Mouse (Mus musculus) hindbrain, embryonic 11.5 days (tissue): ENCODE data around the gene Pgap2. TPM values are rescaled to one million over a fixed set of nuclear protein-coding genes. Genes with fewer than 3 reads are reported as not detected.
A peak's percentile ranks its signal among the peaks of the same experiment; 100 is the strongest.
"Not testable (repeated sequence)": the region's sequence is repeated elsewhere in the genome, so short reads cannot be mapped to it uniquely, and the experiment has no call there.

Experiments
- ATAC-seq: fragments of 200-750 bp; cut with Nextera tagmentation; 2 replicates; pipeline ENCODE4 v1.8.0; 2017; ENCODE audit warnings: mild to moderate bottlenecking, moderate TSS enrichment, moderate library complexity; ENCODE audit not compliant: low FRiP score
- DNase-seq: peaks from one replicate; pipeline ENCODE4 v3.0.0-alpha.2; 2015; ENCODE audit warnings: low spot score
- H3K27ac ChIP-seq: fragments of 300-500 bp; sonication (generic); 2 replicates; pipeline ENCODE4 v1.5.1; 2014; ENCODE audit warnings: mild to moderate bottlenecking, low read depth, low read length
- H3K27me3 ChIP-seq: fragments of 300-500 bp; sonication (generic); 2 replicates; pipeline ENCODE4 v1.6.1; 2014; ENCODE audit warnings: mild to moderate bottlenecking, low read length, moderate library complexity, mixed read lengths; ENCODE audit not compliant: control insufficient read depth, insufficient read depth
- H3K36me3 ChIP-seq: fragments of 300-500 bp; sonication (generic); 2 replicates; pipeline ENCODE4 v1.6.1; 2014; ENCODE audit warnings: mild to moderate bottlenecking, low read length, moderate library complexity, mixed read lengths; ENCODE audit not compliant: control insufficient read depth, insufficient read depth
- H3K4me1 ChIP-seq: fragments of 300-500 bp; sonication (generic); replicated peaks from 2 replicates; pipeline ENCODE4 v1.6.1; 2014; ENCODE audit warnings: low read length, mixed read lengths; ENCODE audit not compliant: control insufficient read depth, insufficient read depth
- H3K4me2 ChIP-seq: fragments of 300-500 bp; sonication (generic); replicated peaks from 2 replicates; pipeline ENCODE4 v1.6.1; 2014; ENCODE audit warnings: mild to moderate bottlenecking, low read depth, low read length
- H3K4me3 ChIP-seq: fragments of 300-500 bp; sonication (generic); 2 replicates; pipeline ENCODE4 v1.5.1; 2014; ENCODE audit warnings: low read depth, low read length
- H3K9ac ChIP-seq: fragments of 300-500 bp; sonication (generic); 2 replicates; pipeline ENCODE4 v1.6.1; 2014; ENCODE audit warnings: low read depth, low read length
- H3K9me3 ChIP-seq: fragments of 300-500 bp; sonication (generic); 2 replicates; pipeline ENCODE4 v1.6.1; 2016; ENCODE audit warnings: low read length; ENCODE audit not compliant: control insufficient read depth
- WGBS: fragments of 180-500 bp; shearing (Covaris S2); extraction: QIAGEN DNeasy Blood & Tissue Kit; methylation state at CpG from one replicate; pipeline ENCODE4 v1.1.7; 2014; 5-methylcytosine and 5-hydroxymethylcytosine counted together
- polyA plus RNA-seq: library from polyadenylated mRNA; unstranded; fragments of >200 nt; fragmentation: Nextera tagmentation; extraction: Ambion mirVana; gene quantifications from 2 replicates; pipeline ENCODE4 v1.2.1, GENCODE M21; 2014

The Pgap2 gene
- polyA plus RNA-seq, 1 experiment from 2014 or later: 47.4 TPM

DNA sequence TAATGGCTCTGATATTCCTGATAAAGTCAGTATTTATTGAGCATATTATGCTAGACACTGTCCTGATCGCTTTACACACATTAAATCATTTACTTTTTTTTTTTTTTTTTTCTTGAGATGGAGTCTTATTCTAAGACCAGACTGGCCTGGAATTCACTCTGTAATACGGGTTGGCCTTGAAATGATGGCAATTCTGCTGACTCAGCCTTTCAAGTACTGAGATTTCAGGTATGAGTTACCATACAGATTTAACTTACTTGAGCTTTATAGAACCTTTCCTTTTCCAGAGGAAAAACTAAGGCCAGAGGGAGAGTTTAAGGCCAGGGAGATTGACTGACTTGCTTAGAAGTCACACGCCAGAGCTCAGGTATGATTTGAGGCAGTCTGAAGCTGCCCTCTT is 46.6 kb downstream of the Pgap2 start:
- Histone ChIP-seq H3K27ac (no peak overlapping the region), H3K4me2 (no peak overlapping the region), H3K9me3 (no peaks in the 10 kb centered on the region), H3K27me3 (no peaks in the 10 kb centered on the region), H3K4me3 (no peak overlapping the region), H3K9ac (no peak overlapping the region), H3K36me3 (no peaks in the 10 kb centered on the region), H3K4me1 (no peaks in the 10 kb centered on the region)
- 84% methylated on average over 3 of the region's 3 CpGs for WGBS
- ATAC-seq: no peak
- no peak for DNase-seq

DNA sequence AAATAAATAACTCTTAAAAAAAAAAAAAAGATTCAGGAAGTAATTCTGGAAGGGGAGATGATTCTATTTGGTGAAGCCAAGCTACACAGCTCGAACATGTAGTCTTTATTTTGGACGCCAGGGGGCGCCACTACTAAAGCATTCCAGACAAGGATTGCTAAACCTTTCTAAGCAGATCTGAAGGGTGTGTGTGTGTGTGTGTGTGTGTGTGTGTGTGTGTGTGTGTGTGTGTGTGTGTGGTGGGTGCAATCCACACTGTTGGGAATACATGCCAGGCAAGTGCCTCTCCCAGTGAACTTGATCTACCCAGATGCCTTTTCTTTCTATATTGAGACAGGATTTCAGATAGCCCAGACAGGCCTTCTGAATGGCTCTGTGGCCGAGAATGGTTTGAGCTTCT is 48.2 kb downstream of the Pgap2 start:
- peak; percentile 78 for ATAC-seq
- Histone ChIP-seq H3K9me3 (no peaks in the 10 kb centered on the region), H3K4me2 (no peak overlapping the region), H3K4me1 (no peaks in the 10 kb centered on the region), H3K27me3 (no peaks in the 10 kb centered on the region), H3K4me3 (no peak overlapping the region), H3K9ac (no peak overlapping the region), H3K36me3 (no peaks in the 10 kb centered on the region), H3K27ac (no peak overlapping the region)
- 23% methylated on average over 4 of the region's 4 CpGs for WGBS
- DNase-seq: peak; percentile 87

DNA sequence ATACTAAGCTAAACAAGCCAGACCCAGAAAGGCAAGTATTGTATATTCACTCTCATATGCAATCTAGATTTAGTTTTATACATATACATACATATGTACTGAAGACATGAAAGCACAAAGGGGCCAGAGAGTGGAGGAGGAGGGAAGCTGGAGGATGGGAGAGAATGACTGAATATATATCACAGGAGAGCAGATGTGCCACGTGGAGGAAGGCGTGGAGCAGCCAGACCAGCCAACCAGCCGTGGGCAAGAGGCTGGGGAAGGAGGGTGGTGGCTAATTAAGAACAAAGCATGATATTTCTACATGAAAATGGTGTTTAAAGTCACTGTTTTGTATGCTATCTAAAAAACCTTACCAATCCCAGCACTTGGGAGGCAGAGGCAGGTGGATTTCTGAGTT is 48.7 kb downstream of the Pgap2 start:
- DNase-seq (no peak), ATAC-seq (no peak)
- Histone ChIP-seq H3K36me3 (no peaks in the 10 kb centered on the region), H3K27ac (no peak overlapping the region), H3K4me2 (no peak overlapping the region), H3K9me3 (no peaks in the 10 kb centered on the region), H3K9ac (no peak overlapping the region), H3K27me3 (no peaks in the 10 kb centered on the region), H3K4me1 (no peaks in the 10 kb centered on the region), H3K4me3 (no peak overlapping the region)
- WGBS: 79% methylated on average over 3 of the region's 3 CpGs

DNA sequence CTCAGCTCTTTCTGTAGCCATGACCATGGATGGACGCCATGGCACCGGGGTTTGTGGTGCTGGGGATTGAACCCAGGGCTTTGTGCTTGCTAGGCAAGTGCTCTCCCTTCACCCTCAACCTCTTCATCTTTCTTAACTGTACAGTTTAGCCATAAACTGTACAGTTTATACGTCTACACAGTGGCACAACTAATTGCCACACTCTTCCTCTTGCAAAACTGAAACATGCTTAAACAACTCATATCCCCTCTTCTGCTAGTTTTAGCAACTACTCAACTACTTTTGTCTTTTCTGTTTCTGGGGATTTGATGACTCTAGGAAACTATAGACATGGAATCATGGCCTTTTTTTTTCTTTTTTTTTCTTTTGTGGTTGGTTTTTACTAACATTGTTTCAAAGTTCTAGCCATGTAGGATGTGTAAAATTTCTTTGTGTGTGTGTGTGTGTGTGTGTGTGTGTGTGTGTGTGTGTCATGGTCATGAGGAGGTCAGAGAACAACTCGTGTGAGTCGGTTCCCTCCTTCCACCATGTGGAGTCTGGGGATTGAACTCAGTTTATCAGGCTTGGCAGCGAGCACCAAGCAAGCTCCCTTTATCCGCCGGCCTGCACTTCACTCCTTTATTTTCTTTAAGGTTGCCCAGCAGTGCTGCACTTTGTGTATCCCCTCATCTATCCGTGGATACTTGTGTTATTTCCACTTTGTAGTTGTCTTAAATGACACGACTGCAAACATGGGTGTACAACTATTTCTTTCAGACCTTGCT is 49.9 kb downstream of the Pgap2 start:
- DNase-seq (no peak), ATAC-seq (no peak)
- Histone ChIP-seq H3K27ac (no peak overlapping the region), H3K4me2 (no peak overlapping the region), H3K4me1 (no peaks in the 10 kb centered on the region), H3K4me3 (no peak overlapping the region), H3K36me3 (no peaks in the 10 kb centered on the region), H3K9me3 (no peaks in the 10 kb centered on the region), H3K27me3 (no peaks in the 10 kb centered on the region), H3K9ac (no peak overlapping the region)
- WGBS: 88% methylated on average over 10 of the region's 10 CpGs

DNA sequence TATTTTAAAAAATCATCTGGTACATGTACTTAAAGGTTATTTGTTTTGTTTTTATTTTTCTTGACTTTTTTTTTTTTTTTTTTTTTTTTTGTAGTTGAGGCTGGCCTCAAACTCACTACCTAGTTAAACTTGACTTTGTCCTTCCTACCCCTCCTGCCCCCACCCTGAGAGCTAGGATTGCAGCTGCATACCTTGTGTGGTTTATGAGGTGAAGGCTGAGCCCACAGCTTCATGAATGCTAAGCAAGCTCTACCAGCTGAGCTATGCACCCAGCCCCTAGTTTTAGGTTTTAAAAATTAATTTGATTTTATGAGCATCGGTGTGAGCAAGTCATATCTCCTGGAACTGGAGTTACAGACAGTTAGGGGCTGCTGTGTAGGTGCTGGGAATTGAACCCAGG is 50.5 kb downstream of the Pgap2 start:
- Histone ChIP-seq H3K36me3 (no peaks in the 10 kb centered on the region), H3K9me3 (no peaks in the 10 kb centered on the region), H3K4me3 (no peak overlapping the region), H3K27ac (no peak overlapping the region), H3K4me2 (no peak overlapping the region), H3K4me1 (no peaks in the 10 kb centered on the region), H3K27me3 (no peaks in the 10 kb centered on the region), H3K9ac (no peak overlapping the region)
- WGBS: 88% methylated on average over 1 of the region's 1 CpGs
- no peak for ATAC-seq
- DNase-seq: no peak

DNA sequence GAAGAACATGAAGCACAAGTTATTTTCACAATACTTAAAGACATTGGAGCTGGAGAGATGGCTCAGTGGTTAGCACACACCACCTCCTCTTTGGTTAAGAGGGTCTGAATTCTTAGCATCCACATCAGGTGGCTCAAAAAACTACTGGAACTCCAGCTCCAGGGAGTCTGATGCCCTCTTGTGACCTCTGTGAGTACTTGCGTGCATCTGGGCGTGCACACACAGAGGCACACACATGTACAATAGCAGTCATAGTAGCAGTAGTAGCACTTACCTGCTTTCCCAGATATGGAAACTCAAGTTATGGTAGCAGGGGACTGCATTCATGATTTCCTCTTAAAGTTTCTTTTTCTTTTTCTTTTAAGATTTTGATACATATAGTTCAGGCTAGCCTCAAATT is 53.0 kb downstream of the Pgap2 start:
- H3K27me3 ChIP-seq: no peaks in the 10 kb centered on the region
- H3K4me2 ChIP-seq: no peak overlapping the region
- 81% methylated on average over 2 of the region's 2 CpGs for WGBS
- no peak overlapping the region for H3K4me3 ChIP-seq
- H3K4me1 ChIP-seq: no peaks in the 10 kb centered on the region
- DNase-seq (no peak), ATAC-seq (no peak)
- H3K9ac ChIP-seq: no peak overlapping the region
- H3K27ac ChIP-seq: no peak overlapping the region
- no peaks in the 10 kb centered on the region for H3K9me3 ChIP-seq
- H3K36me3 ChIP-seq: no peaks in the 10 kb centered on the region

DNA sequence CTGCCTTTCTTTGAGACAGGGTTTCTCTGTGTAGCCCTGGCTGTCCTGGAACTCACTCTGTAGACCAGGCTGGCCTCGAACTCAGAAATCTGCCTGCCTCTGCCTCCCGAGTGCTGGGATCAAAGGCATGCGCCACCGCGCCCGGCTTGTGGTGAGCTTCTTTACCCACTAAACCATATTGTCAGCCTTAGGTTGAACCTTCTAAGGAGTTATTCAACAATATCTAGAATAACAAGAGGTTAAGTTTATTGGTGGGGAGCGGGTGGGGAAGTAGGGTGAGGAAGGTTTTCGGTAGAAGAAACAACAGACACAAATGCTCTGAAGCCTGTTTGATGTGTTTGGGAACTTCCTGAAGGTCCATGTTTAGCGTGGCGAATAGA is 56.0 kb downstream of the Pgap2 start:
- 95% methylated on average over 9 of the region's 10 CpGs for WGBS
- not testable (repeated sequence) for H3K27ac ChIP-seq, DNase-seq, H3K4me3 ChIP-seq, H3K27me3 ChIP-seq, H3K36me3 ChIP-seq, H3K9ac ChIP-seq, H3K9me3 ChIP-seq, ATAC-seq, H3K4me1 ChIP-seq, H3K4me2 ChIP-seq

DNA sequence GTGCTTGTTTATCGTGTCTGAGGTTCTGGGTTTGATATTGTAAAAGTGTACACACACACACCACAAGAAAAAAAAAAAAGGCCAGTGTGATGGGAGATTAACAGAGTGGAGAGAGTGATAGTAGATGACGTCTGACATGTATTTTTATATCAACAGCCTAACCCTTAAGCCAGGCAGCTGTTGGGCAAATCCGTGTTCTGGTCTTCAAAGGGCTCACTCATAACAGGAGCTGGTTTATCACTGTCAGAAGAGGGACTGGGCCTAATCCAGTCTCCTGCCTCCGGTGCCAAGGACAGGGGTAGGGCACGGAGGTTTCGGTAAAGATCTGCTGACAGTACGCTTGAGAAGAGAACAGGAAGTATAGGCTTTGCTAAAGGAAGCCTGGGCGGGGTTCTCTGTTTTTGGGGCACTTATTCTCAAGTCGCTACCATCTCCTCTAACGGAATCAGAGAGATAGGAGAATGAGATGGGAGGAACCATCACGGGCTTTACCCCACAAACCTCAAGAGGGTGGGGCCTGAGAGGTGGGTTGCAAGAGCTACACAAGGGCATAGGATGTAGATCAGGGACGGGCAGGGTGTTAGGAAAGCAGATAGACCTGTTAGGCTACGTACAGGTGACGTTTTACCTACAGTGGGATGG is 56.5 kb downstream of the Pgap2 start:
- Histone ChIP-seq H3K4me1 (no peaks in the 10 kb centered on the region), H3K4me3 (no peak overlapping the region), H3K27ac (no peak overlapping the region), H3K36me3 (no peaks in the 10 kb centered on the region), H3K9me3 (no peaks in the 10 kb centered on the region), H3K27me3 (peaks cover 3% of the 10 kb centered on the region; the same call in 1 of the 2 replicates), H3K9ac (no peak overlapping the region), H3K4me2 (peak overlapping the region; percentile 94; the same call in 1 of the 2 replicates)
- DNase-seq: no peak
- 49% methylated on average over 14 of the region's 14 CpGs for WGBS
- ATAC-seq: peak; percentile 58; the same call in 1 of the 2 replicates

DNA sequence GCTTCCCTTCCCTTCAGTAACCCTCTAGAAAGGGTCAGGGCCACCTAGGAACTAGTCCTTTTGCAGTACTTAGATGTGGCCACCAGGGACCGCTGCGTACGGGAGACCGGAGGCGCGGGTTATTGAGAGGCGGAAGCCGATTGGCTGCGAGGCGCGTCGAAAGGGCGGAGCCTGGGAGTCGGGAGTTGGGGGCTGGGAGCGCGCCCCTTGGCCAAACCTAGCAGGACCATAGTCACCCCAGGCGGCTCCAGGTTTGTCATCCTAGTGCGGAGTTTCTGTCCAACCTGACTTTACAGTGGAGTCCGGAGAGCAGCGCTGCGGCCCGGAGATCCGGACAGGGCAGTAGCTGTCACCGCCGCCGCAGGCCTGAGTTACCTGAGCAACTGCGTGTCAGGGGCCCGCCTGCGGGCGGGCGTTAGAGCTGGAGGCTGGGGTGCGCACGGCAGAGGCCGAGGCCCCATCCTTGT is 57.1 kb downstream of the Pgap2 start:
- ATAC-seq: peak; percentile 92
- DNase-seq: peak; percentile 95

More for the DNA sequence above, 57.1 kb downstream of the Pgap2 start:
- H3K9me3 ChIP-seq: no peaks in the 10 kb centered on the region
- H3K4me2 ChIP-seq: peak overlapping the region; percentile 94
- peak overlapping the region; percentile 62 for H3K9ac ChIP-seq
- H3K4me3 ChIP-seq: peak overlapping the region; percentile 77
- H3K27me3 ChIP-seq: peaks cover 3% of the 10 kb centered on the region; the same call in 1 of the 2 replicates
- H3K27ac ChIP-seq: no peak overlapping the region
- no peaks in the 10 kb centered on the region for H3K4me1 ChIP-seq
- under 1% methylated on average over 34 of the region's 34 CpGs for whole genome bisulfite sequencing
- no peaks in the 10 kb centered on the region for H3K36me3 ChIP-seq
